24 mouse cellular contexts compared by ENCODE assay signal in the genomic region with DNA sequence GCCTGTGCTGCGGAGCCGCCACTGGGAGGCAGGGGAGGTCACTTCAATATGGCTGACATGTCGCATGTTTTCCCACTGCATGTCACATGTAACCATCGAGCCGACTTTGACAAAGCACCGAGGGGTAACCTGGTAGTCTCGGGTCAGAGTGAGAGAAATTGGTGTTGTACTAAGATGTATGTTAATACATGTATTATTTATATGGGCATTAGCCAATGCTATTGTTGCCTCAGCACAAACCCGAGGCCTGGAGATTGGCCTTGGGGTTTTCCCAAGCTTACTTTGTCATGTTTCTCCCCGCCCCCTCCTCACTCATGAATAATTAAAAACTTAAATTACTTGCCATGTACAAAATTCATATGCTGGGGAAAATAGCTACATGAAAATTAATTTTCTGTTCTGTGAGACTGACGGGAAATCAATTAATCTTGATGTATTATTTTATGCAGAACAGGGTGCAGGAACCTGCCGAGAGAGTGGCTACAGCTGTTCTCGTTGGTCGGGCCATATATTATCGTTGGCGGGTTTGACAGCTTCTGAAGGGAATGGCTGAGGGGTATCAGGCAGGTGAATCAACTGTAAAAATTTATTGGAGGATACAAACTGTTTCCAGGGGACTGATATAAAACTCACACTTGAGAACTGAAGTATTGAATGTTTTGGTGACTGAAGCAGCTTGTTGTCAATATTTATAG.
DNase-seq lines count a peak whose midpoint lies in the region; ATAC-seq and TF ChIP-seq lines count a peak whose summit lies in the region.
"Had no signal": no experiment of that assay in that cellular context is flagged by ENCODE, and none has a peak within 500 bp of the region (broad histone marks: within the 10 kb centered on the region; RNA-seq: fewer than 3 reads in every experiment).

No protein-coding gene starts in this region.

- peak; percentile 68 for DNase-seq in heart, embryonic 10.5 days (ENCODE audit: low spot score)
- DNase-seq in heart, postnatal 25 days (ENCODE audit: low spot score) = no peak
- no peak for DNase-seq in lung, embryonic 14.5 days
- DNase-seq in lung, postnatal 10 days = no peak
- DNase-seq in neural tube, embryonic 10.5 days (ENCODE audit: extremely low spot score, low spot score) = no peak
- DNase-seq in right cerebral cortex, adult 18-20 months = no peak
- DNase-seq: adrenal gland, adult 8-10 months; adrenal gland, postnatal 36 days; B cell, adult 2 months; cerebellum, adult 11 months; cerebellum, adult 8-10 months; cerebellum, postnatal 14 days; embryo, embryonic 11 days; gastrocnemius, adult 2 months; gastrocnemius, postnatal 25 days; heart, postnatal 4 days had no signal

- WGBS in heart, embryonic 10.5 days = 87% methylated on average over 15 of the region's 15 CpGs
- WGBS in lung, embryonic 14.5 days = 68% methylated on average over 15 of the region's 15 CpGs
- WGBS in neural tube, embryonic 14.5 days = 48% methylated on average over 15 of the region's 15 CpGs

- H3K27ac ChIP-seq in heart, embryonic 10.5 days = no peak overlapping the region
- no peak overlapping the region for H3K27ac ChIP-seq in lung, embryonic 14.5 days (ENCODE audit: low read depth)
- no peak overlapping the region for H3K27ac ChIP-seq in neural tube, embryonic 14.5 days (ENCODE audit: low read depth, low read length)
- H3K27ac ChIP-seq: embryonic facial prominence, embryonic 15.5 days; forebrain, embryonic 10.5 days; gastrocnemius, adult 2 months; heart, embryonic 13.5 days had no signal

- no peak overlapping the region for H3K4me3 ChIP-seq in heart, embryonic 10.5 days
- H3K4me3 ChIP-seq in lung, embryonic 14.5 days (ENCODE audit: low read depth, low read length) = no peak overlapping the region
- no peak overlapping the region for H3K4me3 ChIP-seq in neural tube, embryonic 14.5 days (ENCODE audit: low read depth, low read length)
- H3K4me3 ChIP-seq: embryonic facial prominence, embryonic 15.5 days; erythroblast, embryonic 14.5 days; forebrain, embryonic 10.5 days; gastrocnemius, adult 2 months; heart, embryonic 13.5 days had no signal

- no peak for ATAC-seq in lung, embryonic 14.5 days (ENCODE audit: insufficient read depth)
- peak; percentile 70; the same call in 1 of the 2 replicates for ATAC-seq in neural tube, embryonic 14.5 days (ENCODE audit: low read depth)
- ATAC-seq: CD4-positive, CD25-positive, alpha-beta regulatory T cell, adult 4 months; forebrain, embryonic 14.5 days had no signal

- no peaks in the 10 kb centered on the region for H3K36me3 ChIP-seq in heart, embryonic 10.5 days
- no peaks in the 10 kb centered on the region for H3K36me3 ChIP-seq in lung, embryonic 14.5 days (ENCODE audit: insufficient read depth)
- H3K36me3 ChIP-seq in neural tube, embryonic 14.5 days (ENCODE audit: control insufficient read depth, insufficient read depth, low read length) = no peaks in the 10 kb centered on the region
- H3K36me3 ChIP-seq: embryonic facial prominence, embryonic 15.5 days; forebrain, embryonic 10.5 days; G1E; heart, embryonic 13.5 days had no signal

- H3K9me3 ChIP-seq in heart, embryonic 10.5 days = no peaks in the 10 kb centered on the region
- H3K9me3 ChIP-seq in lung, embryonic 14.5 days (ENCODE audit: low read depth, low read length) = no peaks in the 10 kb centered on the region
- H3K9me3 ChIP-seq in neural tube, embryonic 14.5 days (ENCODE audit: control insufficient read depth, low read length) = no peaks in the 10 kb centered on the region
- H3K9me3 ChIP-seq: embryonic facial prominence, embryonic 15.5 days; forebrain, embryonic 10.5 days; heart, embryonic 13.5 days had no signal

- 0 out of 2 replicates have a peak, but pooled peaks cover 8% of the 10 kb centered on the region for H3K4me1 ChIP-seq in heart, embryonic 10.5 days
- H3K4me1 ChIP-seq in lung, embryonic 14.5 days (ENCODE audit: insufficient read depth) = peaks cover 7% of the 10 kb centered on the region
- H3K4me1 ChIP-seq in neural tube, embryonic 14.5 days (ENCODE audit: control insufficient read depth, insufficient read depth, low read length) = peaks cover 4% of the 10 kb centered on the region; the same call in 1 of the 2 replicates

- H3K9ac ChIP-seq in lung, embryonic 14.5 days = no peak overlapping the region
- no peak overlapping the region for H3K9ac ChIP-seq in neural tube, embryonic 14.5 days (replicated peaks; ENCODE audit: low read depth, low read length)
- H3K9ac ChIP-seq: embryonic facial prominence, embryonic 15.5 days; heart, embryonic 13.5 days had no signal

- H3K27me3 ChIP-seq in heart, embryonic 10.5 days (ENCODE audit: insufficient read depth, poor library complexity, severe bottlenecking) = 0 out of 2 replicates have a peak, but pooled peaks cover 4% of the 10 kb centered on the region
- no peaks in the 10 kb centered on the region for H3K27me3 ChIP-seq in lung, embryonic 14.5 days (ENCODE audit: insufficient read depth, low read length)
- H3K27me3 ChIP-seq in neural tube, embryonic 14.5 days (ENCODE audit: control insufficient read depth, insufficient read depth, low read length) = no peaks in the 10 kb centered on the region
- H3K27me3 ChIP-seq: embryonic facial prominence, embryonic 15.5 days; heart, embryonic 13.5 days had no signal

- TF ChIP-seq CTCF in lung, embryonic 14.5 days (IDR thresholded peaks at IDR 0.05; ENCODE audit: low read depth) = peak; percentile 28

- intact Hi-C loops in heart, postnatal 25 days (cut with DNase I) = no loop called here

- no peak overlapping the region for H3K4me2 ChIP-seq in lung, embryonic 14.5 days
- no peak overlapping the region for H3K4me2 ChIP-seq in neural tube, embryonic 14.5 days (ENCODE audit: low read depth, low read length)
- H3K4me2 ChIP-seq: embryonic facial prominence, embryonic 15.5 days; heart, embryonic 13.5 days had no signal
